Comparison of ENCODE assay signal across 8 mouse cellular contexts in the genomic region with DNA sequence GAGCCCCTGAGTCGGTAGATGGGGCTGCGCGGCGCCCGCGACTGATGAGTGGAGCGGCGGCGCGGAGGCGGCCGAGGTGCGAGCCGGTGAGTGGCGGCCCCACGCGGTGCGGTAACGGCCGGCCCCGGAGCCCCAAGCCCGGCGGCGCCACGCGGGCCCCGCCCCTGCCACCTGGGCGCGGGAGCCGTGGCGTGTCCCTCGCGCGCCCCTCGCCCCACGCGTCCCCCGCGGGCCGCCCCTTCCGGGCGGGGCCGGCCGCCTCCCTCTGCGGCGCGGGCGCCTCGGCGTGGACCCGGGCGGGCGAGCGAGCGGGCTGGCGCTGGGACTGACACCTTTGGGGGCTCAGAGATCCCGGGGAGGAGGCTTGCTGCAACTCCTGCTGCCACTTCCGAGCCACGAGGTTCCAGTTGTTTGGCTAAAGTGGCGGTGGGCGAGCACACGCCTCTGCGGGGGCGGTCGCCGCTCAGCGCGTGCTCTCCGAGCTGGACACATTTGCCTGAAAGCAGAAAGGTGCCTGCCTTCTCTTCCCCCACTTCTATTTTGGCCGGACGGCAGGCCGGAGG. TPM values are rescaled to one million over a fixed set of nuclear protein-coding genes. Genes with fewer than 3 reads are reported as not detected.
DNase-seq lines count a peak whose midpoint lies in the region; ATAC-seq and TF ChIP-seq lines count a peak whose summit lies in the region.

No protein-coding gene starts in this region.

- peak overlapping the region; percentile 91 for H3K4me3 ChIP-seq in kidney, embryonic 15.5 days (replicated peaks)
- peak overlapping the region; percentile 86 for H3K4me3 ChIP-seq in forebrain, embryonic 14.5 days (ENCODE audit: low read depth, low read length)
- peak overlapping the region; percentile 96 for H3K4me3 ChIP-seq in hindbrain, embryonic 15.5 days
- H3K4me3 ChIP-seq in liver, postnatal 0 days (ENCODE audit: low read depth, low read length), result peak overlapping the region; percentile 85
- peak overlapping the region; percentile 73 for H3K4me3 ChIP-seq in neural tube, embryonic 15.5 days (replicated peaks)
- peak overlapping the region; percentile 55 for H3K4me3 ChIP-seq in thymus, adult 2 months (ENCODE audit: control insufficient read depth, insufficient read depth, low read length)

- no peaks in the 10 kb centered on the region for H3K27me3 ChIP-seq in kidney, embryonic 15.5 days
- no peaks in the 10 kb centered on the region for H3K27me3 ChIP-seq in forebrain, embryonic 14.5 days (replicated peaks; ENCODE audit: control insufficient read depth, insufficient read depth, low read length)
- no peaks in the 10 kb centered on the region for H3K27me3 ChIP-seq in hindbrain, embryonic 15.5 days
- H3K27me3 ChIP-seq in liver, postnatal 0 days (ENCODE audit: insufficient read depth, low read length), result no peaks in the 10 kb centered on the region
- no peaks in the 10 kb centered on the region for H3K27me3 ChIP-seq in neural tube, embryonic 15.5 days (replicated peaks)
- no peaks in the 10 kb centered on the region for H3K27me3 ChIP-seq in thymus, adult 2 months (ENCODE audit: control insufficient read depth, insufficient read depth, low read length)

- no peaks in the 10 kb centered on the region for H3K9me3 ChIP-seq in kidney, embryonic 15.5 days (replicated peaks)
- no peaks in the 10 kb centered on the region for H3K9me3 ChIP-seq in forebrain, embryonic 14.5 days (replicated peaks; ENCODE audit: control insufficient read depth, low read length)
- H3K9me3 ChIP-seq in hindbrain, embryonic 15.5 days, result no peaks in the 10 kb centered on the region
- H3K9me3 ChIP-seq in liver, postnatal 0 days (ENCODE audit: low read length), result no peaks in the 10 kb centered on the region
- H3K9me3 ChIP-seq in neural tube, embryonic 15.5 days (replicated peaks), result no peaks in the 10 kb centered on the region

- TF ChIP-seq POLR2A in thymus, adult 2 months (IDR thresholded peaks at IDR 0.05; ENCODE audit: control insufficient read depth, extremely low read depth, insufficient read depth, low read length, poor library complexity), result no peak

- TF ChIP-seq CTCF in liver, postnatal 0 days (IDR thresholded peaks at IDR 0.05; ENCODE audit: low read depth), result no peak
- no peak for TF ChIP-seq CTCF in thymus, adult 2 months (IDR thresholded peaks at IDR 0.05; ENCODE audit: borderline replicate concordance, control insufficient read depth, extremely low read depth, insufficient read depth, low read length, poor library complexity)

- peak overlapping the region; percentile 88 for H3K4me2 ChIP-seq in kidney, embryonic 15.5 days
- peak overlapping the region; percentile 76 for H3K4me2 ChIP-seq in forebrain, embryonic 14.5 days (ENCODE audit: low read length)
- H3K4me2 ChIP-seq in hindbrain, embryonic 15.5 days, result peak overlapping the region; percentile 76
- H3K4me2 ChIP-seq in liver, postnatal 0 days (ENCODE audit: low read depth, low read length), result peak overlapping the region; percentile 92
- H3K4me2 ChIP-seq in neural tube, embryonic 15.5 days, result peak overlapping the region; percentile 90

- DNase-seq in kidney, postnatal 36 days, result no peak
- peak; percentile 88 for DNase-seq in ZHBTc4 (ENCODE audit: low read depth, low spot score)
- DNase-seq in forebrain, embryonic 14.5 days (ENCODE audit: low spot score), result peak; percentile 58
- DNase-seq in liver, postnatal 0 days, result peak; percentile 62
- DNase-seq in thymus, adult 2 months, result peak; percentile 57

- H3K27ac ChIP-seq in kidney, embryonic 15.5 days, result peak overlapping the region; percentile 93
- H3K27ac ChIP-seq in forebrain, embryonic 14.5 days (ENCODE audit: low read depth, low read length), result peak overlapping the region; percentile 86
- peak overlapping the region; percentile 90 for H3K27ac ChIP-seq in hindbrain, embryonic 15.5 days (replicated peaks)
- peak overlapping the region; percentile 90 for H3K27ac ChIP-seq in liver, postnatal 0 days (ENCODE audit: low read depth)
- peak overlapping the region; percentile 92 for H3K27ac ChIP-seq in neural tube, embryonic 15.5 days (replicated peaks)
- no peak overlapping the region for H3K27ac ChIP-seq in thymus, adult 2 months (ENCODE audit: control insufficient read depth, insufficient read depth, low read length)

- H3K36me3 ChIP-seq in kidney, embryonic 15.5 days, result no peaks in the 10 kb centered on the region
- no peaks in the 10 kb centered on the region for H3K36me3 ChIP-seq in forebrain, embryonic 14.5 days (ENCODE audit: control insufficient read depth, insufficient read depth, low read length)
- no peaks in the 10 kb centered on the region for H3K36me3 ChIP-seq in hindbrain, embryonic 15.5 days
- H3K36me3 ChIP-seq in liver, postnatal 0 days (replicated peaks; ENCODE audit: insufficient read depth, low read length), result no peaks in the 10 kb centered on the region
- no peaks in the 10 kb centered on the region for H3K36me3 ChIP-seq in neural tube, embryonic 15.5 days
- H3K36me3 ChIP-seq in thymus, adult 2 months (ENCODE audit: control insufficient read depth, insufficient read depth, low read length), result no peaks in the 10 kb centered on the region

- under 1% methylated on average over 43 of the region's 72 CpGs for WGBS in kidney, embryonic 15.5 days
- 0% methylated on average over 49 of the region's 72 CpGs for WGBS in forebrain, embryonic 14.5 days
- WGBS in hindbrain, embryonic 15.5 days, result under 1% methylated on average over 48 of the region's 72 CpGs
- WGBS in liver, postnatal 0 days (ENCODE audit: insufficient replicate concordance), result under 1% methylated on average over 33 of the region's 72 CpGs
- WGBS in neural tube, embryonic 15.5 days, result under 1% methylated on average over 62 of the region's 72 CpGs
- WGBS in thymus, adult 2 months, result under 1% methylated on average over 70 of the region's 72 CpGs

- peak overlapping the region; percentile 93 for H3K9ac ChIP-seq in kidney, embryonic 15.5 days
- peak overlapping the region; percentile 90 for H3K9ac ChIP-seq in forebrain, embryonic 14.5 days (ENCODE audit: low read length)
- H3K9ac ChIP-seq in hindbrain, embryonic 15.5 days, result peak overlapping the region; percentile 91
- peak overlapping the region; percentile 83 for H3K9ac ChIP-seq in liver, postnatal 0 days (replicated peaks)
- peak overlapping the region; percentile 85 for H3K9ac ChIP-seq in neural tube, embryonic 15.5 days (replicated peaks)

- TF ChIP-seq EP300 in liver, postnatal 0 days (IDR thresholded peaks at IDR 0.05; ENCODE audit: low read depth), result no peak

- peaks cover 23% of the 10 kb centered on the region for H3K4me1 ChIP-seq in kidney, embryonic 15.5 days
- H3K4me1 ChIP-seq in forebrain, embryonic 14.5 days (ENCODE audit: control insufficient read depth, insufficient read depth, low read length), result peaks cover 10% of the 10 kb centered on the region; the same call in 1 of the 2 replicates
- peaks cover 32% of the 10 kb centered on the region for H3K4me1 ChIP-seq in hindbrain, embryonic 15.5 days (replicated peaks)
- no peaks in the 10 kb centered on the region for H3K4me1 ChIP-seq in liver, postnatal 0 days (ENCODE audit: insufficient read depth)
- peaks cover 25% of the 10 kb centered on the region for H3K4me1 ChIP-seq in neural tube, embryonic 15.5 days
- peaks cover 7% of the 10 kb centered on the region for H3K4me1 ChIP-seq in thymus, adult 2 months (replicated peaks; ENCODE audit: control insufficient read depth, insufficient read depth, low read length)

- ATAC-seq in kidney, embryonic 15.5 days (replicated peaks; ENCODE audit: low FRiP score), result peak; percentile 68
- peak; percentile 76 for ATAC-seq in forebrain, embryonic 14.5 days
- peak; percentile 74; the same call in 1 of the 2 replicates for ATAC-seq in hindbrain, embryonic 15.5 days (ENCODE audit: low FRiP score, low read depth)
- ATAC-seq in liver, postnatal 0 days, result peak; percentile 66
- ATAC-seq in neural tube, embryonic 15.5 days (ENCODE audit: low FRiP score), result peak; percentile 78

RNA-seq across cellular contexts. Expression of gene Mpp6, which starts 0.4 kb away (rescaled TPM):
- 98.9 and 104 TPM in 2 replicates for polyA plus RNA-seq in kidney, embryonic 15.5 days (2015; fragmentation: Nextera tagmentation; extraction: Ambion mirVana)
- polyA plus RNA-seq in forebrain, embryonic 14.5 days (2014; fragmentation: Nextera tagmentation; extraction: Ambion mirVana), result 61.2 and 68.9 TPM in 2 replicates
- 58.3 and 64.3 TPM in 2 replicates for polyA plus RNA-seq in hindbrain, embryonic 15.5 days (2015; fragmentation: Nextera tagmentation; extraction: Ambion mirVana)
- 54.8 TPM in 2 replicates for polyA plus RNA-seq in liver, postnatal 0 days (2015; fragmentation: Nextera tagmentation; extraction: Ambion mirVana)
- 66.3 and 72.0 TPM in 2 replicates for polyA plus RNA-seq in neural tube, embryonic 15.5 days (2015; fragmentation: Nextera tagmentation; extraction: Ambion mirVana)
- polyA plus RNA-seq in thymus, adult 2 months (2012; rRNA removed), result 8.5 and 9.4 TPM in 2 replicates

Comparison
In these comparisons a context has a peak if more than half of its experiments do, and no peak if none do; other contexts are left out.
1. DNase-seq: peak in ZHBTc4 (single experiment), forebrain, embryonic 14.5 days (single experiment), liver, postnatal 0 days (single experiment) and thymus, adult 2 months (single experiment); none in kidney, postnatal 36 days (0 of 2).
2. Peak in every context shown above with its lines, with median percentiles within 50 percentile points of each other: ATAC-seq, H3K4me2 ChIP-seq, H3K4me3 ChIP-seq and H3K9ac ChIP-seq.